Mouse (Mus musculus): ENCODE data around the gene Hba-x.

DNA sequence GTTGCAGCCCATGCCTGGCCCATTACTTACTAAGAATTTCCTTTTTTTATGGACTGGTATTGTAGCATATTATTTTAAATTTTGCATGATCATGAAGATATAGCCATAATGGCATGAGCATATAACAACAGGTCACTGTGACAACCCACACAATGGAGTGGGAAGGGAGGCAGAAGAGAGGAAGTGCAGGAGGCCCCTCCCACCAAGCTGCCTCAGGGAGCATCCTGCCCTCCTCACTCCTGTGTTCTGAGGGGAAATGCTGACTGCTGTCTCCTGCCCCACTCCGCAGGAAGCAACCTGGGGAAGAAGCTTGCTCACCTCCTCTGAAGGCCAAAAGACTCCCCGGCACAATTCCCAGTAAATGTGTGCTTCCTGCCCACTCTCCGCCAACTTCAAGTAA is 33.7 kb downstream of the Hba-x start:
- no peak for TF ChIP-seq GATA1 (IDR thresholded peaks at IDR 0.05; ENCODE audit: borderline replicate concordance, low read length)
- no peak for TF ChIP-seq FLI1 (IDR thresholded peaks at IDR 0.05; ENCODE audit: low read length)

All from megakaryocyte, embryonic 14.5 days (primary cell).